Mouse (Mus musculus) small intestine, adult 2 months (tissue): ENCODE measurements around the gene Slc4a8. TPM values are rescaled to one million over a fixed set of nuclear protein-coding genes. Genes with fewer than 3 reads are reported as not detected.

ENCODE experiments used
- H3K27ac ChIP-seq: fragments of 200-500 bp; 2 replicates; pipeline ENCODE4 v1.5.1; 2012; ENCODE audit warnings: low read depth, low read length, control low read depth, inconsistent platforms; ENCODE audit not compliant: insufficient read depth
- H3K27me3 ChIP-seq: fragments of 200-500 bp; 2 replicates; pipeline ENCODE4 v1.6.1; 2012; ENCODE audit warnings: mild to moderate bottlenecking, moderate library complexity, low read length, inconsistent platforms; ENCODE audit not compliant: control insufficient read depth, insufficient read depth
- H3K36me3 ChIP-seq: fragments of 200-500 bp; 2 replicates; pipeline ENCODE4 v1.6.1; 2012; ENCODE audit warnings: mild to moderate bottlenecking, low read length, control low read depth, inconsistent platforms; ENCODE audit not compliant: control insufficient read depth, insufficient read depth
- H3K4me1 ChIP-seq: fragments of 200-500 bp; 2 replicates; pipeline ENCODE4 v1.6.1; 2012; ENCODE audit warnings: low read length, inconsistent platforms, mixed read lengths; ENCODE audit not compliant: control insufficient read depth, insufficient read depth, insufficient read length
- H3K4me3 ChIP-seq: fragments of 200-500 bp; 2 replicates; pipeline ENCODE4 v1.5.1; 2012; ENCODE audit warnings: low read depth, mild to moderate bottlenecking, control low read depth, inconsistent platforms, low read length, moderate library complexity
- CTCF ChIP-seq: fragments of 200-500 bp; IDR thresholded peaks from 2 replicates; pipeline ENCODE4 v1.5.1; 2012; ENCODE audit warnings: low read depth, mild to moderate bottlenecking, control low read depth, inconsistent platforms, low read length, moderate library complexity, mixed read lengths; ENCODE audit not compliant: insufficient replicate concordance, insufficient read length; ENCODE audit errors: extremely low read depth
- POLR2A ChIP-seq: fragments of 200-500 bp; IDR thresholded peaks from 2 replicates; pipeline ENCODE4 v1.6.1; 2012; ENCODE audit warnings: low read depth, mild to moderate bottlenecking, control low read depth, inconsistent platforms, low read length, moderate library complexity
- WGBS: fragments of 180-500 bp; shearing (Covaris S2); methylation state at CpG from one replicate; pipeline ENCODE4 v1.1.7; 2018; 5-methylcytosine and 5-hydroxymethylcytosine counted together
- polyA plus RNA-seq: library from polyadenylated mRNA; depleted of rRNA; stranded (reverse); fragments of >200 nt; gene quantifications from 2 replicates; pipeline ENCODE4 v1.2.3, GENCODE M21; 2012

Slc4a8 gene
- polyA plus RNA-seq, 1 experiment, result 0.98 TPM

GRCm38 (mm10) chr15:100838607-100839207 lies 77.2 kb downstream of the Slc4a8 start:
- no peaks in the 10 kb centered on the region for H3K36me3 ChIP-seq
- WGBS, result 38% methylated on average over 12 of the region's 12 CpGs
- no peaks in the 10 kb centered on the region for H3K4me1 ChIP-seq
- H3K4me3 ChIP-seq, result no peak overlapping the region
- H3K27ac ChIP-seq, result no peak overlapping the region
- H3K27me3 ChIP-seq, result no peaks in the 10 kb centered on the region
- TF ChIP-seq POLR2A, result no peak
- TF ChIP-seq CTCF, result peak; percentile 65; the same call in 1 of the 2 replicates

- no peak overlapping the region for H3K27ac ChIP-seq
- no peaks in the 10 kb centered on the region for H3K27me3 ChIP-seq
- no peak overlapping the region for H3K4me3 ChIP-seq
- no peaks in the 10 kb centered on the region for H3K4me1 ChIP-seq
- no peaks in the 10 kb centered on the region for H3K36me3 ChIP-seq
- TF ChIP-seq CTCF, result no peak
- TF ChIP-seq POLR2A, result no peak
- WGBS, result 56% methylated on average over 7 of the region's 7 CpGs
Measured at GRCm38 (mm10) chr15:100844336-100844735, 82.8 kb downstream of the Slc4a8 start.

- no peaks in the 10 kb centered on the region for H3K27me3 ChIP-seq
- H3K36me3 ChIP-seq, result no peaks in the 10 kb centered on the region
- H3K4me1 ChIP-seq, result no peaks in the 10 kb centered on the region
- no peak overlapping the region for H3K4me3 ChIP-seq
- 57% methylated on average over 26 of the region's 26 CpGs for WGBS
- TF ChIP-seq CTCF (no peak), POLR2A (no peak)
- no peak overlapping the region for H3K27ac ChIP-seq
Measured at GRCm38 (mm10) chr15:100845049-100845879, 83.7 kb downstream of the Slc4a8 start.

- WGBS, result 88% methylated on average over 6 of the region's 6 CpGs
- Histone ChIP-seq H3K27ac (no peak overlapping the region), H3K36me3 (no peaks in the 10 kb centered on the region), H3K4me1 (no peaks in the 10 kb centered on the region), H3K27me3 (no peaks in the 10 kb centered on the region), H3K4me3 (no peak overlapping the region)
- TF ChIP-seq POLR2A (no peak), CTCF (peak; percentile 29; the same call in 1 of the 2 replicates)
Measured at GRCm38 (mm10) chr15:100847193-100847592, 85.6 kb downstream of the Slc4a8 start.

GRCm38 (mm10) chr15:100857586-100857985 lies 96.0 kb downstream of the Slc4a8 start:
- no peak for TF ChIP-seq CTCF
- no peak for TF ChIP-seq POLR2A
- no peak overlapping the region for H3K4me3 ChIP-seq
- H3K27ac ChIP-seq, result no peak overlapping the region
- no peaks in the 10 kb centered on the region for H3K4me1 ChIP-seq
- no peaks in the 10 kb centered on the region for H3K27me3 ChIP-seq
- H3K36me3 ChIP-seq, result no peaks in the 10 kb centered on the region
- 30% methylated on average over 3 of the region's 3 CpGs for WGBS

- Histone ChIP-seq H3K36me3 (no peaks in the 10 kb centered on the region), H3K4me3 (no peak overlapping the region), H3K27me3 (no peaks in the 10 kb centered on the region; the same call in 1 of the 2 replicates), H3K4me1 (no peaks in the 10 kb centered on the region), H3K27ac (no peak overlapping the region)
- 29% methylated on average over 5 of the region's 5 CpGs for WGBS
- TF ChIP-seq POLR2A (no peak), CTCF (no peak)
Measured at GRCm38 (mm10) chr15:100860856-100861255, 99.3 kb downstream of the Slc4a8 start.

- peaks cover 5% of the 10 kb centered on the region for H3K27me3 ChIP-seq
- TF ChIP-seq CTCF, result no peak
- TF ChIP-seq POLR2A, result no peak
Measured at GRCm38 (mm10) chr15:100865556-100865955, 104.0 kb downstream of the Slc4a8 start.

GRCm38 (mm10) chr15:100869558-100869957 lies 108.0 kb downstream of the Slc4a8 start, which contains the start of gene Scn8a:
Scn8a (plus strand) TSS chr15:100869858.
- Histone ChIP-seq H3K4me3 (peak within 1 kb of the TSS; percentile 27), H3K27me3 (peaks cover 31% of the 10 kb centered on the region), H3K27ac (no peak within 1 kb of the TSS), H3K4me1 (peaks cover 4% of the 10 kb centered on the region), H3K36me3 (no peaks in the 10 kb centered on the region)
- 50% methylated on average over 7 of the region's 7 CpGs for WGBS
- TF ChIP-seq POLR2A (no peak), CTCF (no peak)

More at GRCm38 (mm10) chr15:100865556-100865955, 104.0 kb downstream of the Slc4a8 start:
- WGBS, result 48% methylated on average over 3 of the region's 3 CpGs
- no peaks in the 10 kb centered on the region for H3K36me3 ChIP-seq
- H3K4me1 ChIP-seq, result peaks cover 4% of the 10 kb centered on the region
- H3K4me3 ChIP-seq, result no peak overlapping the region
- no peak overlapping the region for H3K27ac ChIP-seq
